Mouse (Mus musculus) layer of hippocampus, postnatal 25 days (tissue): ENCODE measurements around the gene Slc12a5. TPM values are rescaled to one million over a fixed set of nuclear protein-coding genes. Genes with fewer than 3 reads are reported as not detected.

Experiments
- DNase-seq, 2 experiments: peaks; one replicate each; pipeline ENCODE4 v3.0.0; 2022; ENCODE audit warnings: mixed read lengths in 2 of 2, low spot score in 1 of 2; ENCODE audit errors: extremely low spot score in 1 of 2
- total RNA-seq, 2 experiments: library from RNA; stranded (reverse); gene quantifications; 2 replicates each; pipeline ENCODE4 v1.2.3; 2021

Slc12a5 gene
- total RNA-seq, 2 experiments from 2014 or later = 366 to 382 TPM

GRCm38 (mm10) chr2:165009581-165009980 is 49.0 kb downstream of the Slc12a5 start:
- DNase-seq = no peak

- no peak for DNase-seq
Measured at GRCm38 (mm10) chr2:165010351-165010750, 49.7 kb downstream of the Slc12a5 start.

GRCm38 (mm10) chr2:165014935-165015334 is 54.3 kb downstream of the Slc12a5 start:
- DNase-seq = no peak

GRCm38 (mm10) chr2:165020490-165020889 is 59.9 kb downstream of the Slc12a5 start:
- no peak for DNase-seq

- no peak for DNase-seq
Measured at GRCm38 (mm10) chr2:165027163-165027562, 66.6 kb downstream of the Slc12a5 start.

GRCm38 (mm10) chr2:165032533-165032932 is 71.9 kb downstream of the Slc12a5 start:
- DNase-seq = no peak

GRCm38 (mm10) chr2:165033306-165033705 is 72.7 kb downstream of the Slc12a5 start:
- no peak for DNase-seq

- peak; percentile 96 to 99 for DNase-seq
Measured at GRCm38 (mm10) chr2:165034131-165035057, 73.8 kb downstream of the Slc12a5 start, which contains the start of gene Ncoa5. Gene Ncoa5, minus strand, starts transcription at chr2:165034867.

- no peak for DNase-seq
Measured at GRCm38 (mm10) chr2:165035058-165035431, 74.4 kb downstream of the Slc12a5 start.

- DNase-seq = no peak
Measured at GRCm38 (mm10) chr2:165037415-165037814, 76.8 kb downstream of the Slc12a5 start.

GRCm38 (mm10) chr2:165042126-165042525 is 81.5 kb downstream of the Slc12a5 start:
- DNase-seq = no peak

- DNase-seq = no peak
Measured at GRCm38 (mm10) chr2:165043090-165043636, 82.6 kb downstream of the Slc12a5 start.

- no peak for DNase-seq
Measured at GRCm38 (mm10) chr2:165043729-165044128, 83.1 kb downstream of the Slc12a5 start.

- DNase-seq = no peak
Measured at GRCm38 (mm10) chr2:165049044-165049443, 88.4 kb downstream of the Slc12a5 start.

Other genes starting within 250 kb of the Slc12a5 start
- not detected for gene Spint5, start 245.5 kb upstream of the Slc12a5 start, total RNA-seq
- 1 to 10 TPM in 1 of 2 experiments, under 1 TPM in 1; 0.89 to 1.0 TPM for gene Wfdc3, start 214.9 kb upstream of the Slc12a5 start, total RNA-seq
- 10 to 100 TPM; 37.0 TPM for gene Dnttip1, start 214.8 kb upstream of the Slc12a5 start, total RNA-seq
- gene Ube2c, start 190.9 kb upstream of the Slc12a5 start, total RNA-seq = 1 to 10 TPM in 1 of 2 experiments, not detected in 1; 1.2 TPM
- gene Tnnc2, start 180.8 kb upstream of the Slc12a5 start, total RNA-seq = not detected
- 10 to 100 TPM; 38.0 to 45.8 TPM for gene Snx21, start 175.0 kb upstream of the Slc12a5 start, total RNA-seq
- gene Acot8, start 155.9 kb upstream of the Slc12a5 start, total RNA-seq = 10 to 100 TPM; 24.3 to 25.4 TPM
- gene Zswim3, start 155.7 kb upstream of the Slc12a5 start, total RNA-seq = 1 to 10 TPM; 7.8 to 9.3 TPM
- gene Zswim1, start 138.1 kb upstream of the Slc12a5 start, total RNA-seq = 10 to 100 TPM; 22.7 to 22.9 TPM
- gene Spata25, start 132.3 kb upstream of the Slc12a5 start, total RNA-seq = not detected
- gene Ctsa, start 127.9 kb upstream of the Slc12a5 start, total RNA-seq = 100 to 1,000 TPM in 1 of 2 experiments, 10 to 100 TPM in 1; 93.3 to 106 TPM
- gene Neurl2, start 127.3 kb upstream of the Slc12a5 start, total RNA-seq = 1 to 10 TPM; 3.4 to 4.6 TPM
- gene Pltp, start 103.1 kb upstream of the Slc12a5 start, total RNA-seq = 10 to 100 TPM; 68.8 to 73.7 TPM
- 10 to 100 TPM; 40.4 to 47.2 TPM for gene Pcif1, start 81.5 kb upstream of the Slc12a5 start, total RNA-seq
- 10 to 100 TPM; 23.3 to 29.1 TPM for gene Zfp335, start 49.0 kb upstream of the Slc12a5 start, total RNA-seq
- 1 to 10 TPM; 1.5 to 1.8 TPM for gene Mmp9, start 20.0 kb upstream of the Slc12a5 start, total RNA-seq
- 10 to 100 TPM; 50.2 to 56.1 TPM for gene Ncoa5, start 74.1 kb downstream of the Slc12a5 start, total RNA-seq
- gene Cd40, start 94.8 kb downstream of the Slc12a5 start, total RNA-seq = 1 to 10 TPM in 1 of 2 experiments, under 1 TPM in 1; 0.66 to 1.6 TPM
- gene 1700025C18Rik, start 129.9 kb downstream of the Slc12a5 start, total RNA-seq = not detected